Mouse (Mus musculus): ENCODE measurements around the gene Rnpep. TPM values are rescaled to one million over a fixed set of nuclear protein-coding genes. Genes with fewer than 3 reads are reported as not detected.

Gene Rnpep
- polyA plus RNA-seq, 1 experiment from 2014 or later, result 94.1 TPM

GRCm38 (mm10) chr1:135224147-135224546 lies 59.7 kb downstream of the Rnpep start:
- H3K4me1 ChIP-seq (ENCODE audit: control insufficient read depth, insufficient read depth, low read depth, low read length), result no peaks in the 10 kb centered on the region
- H3K9ac ChIP-seq (ENCODE audit: low read depth, low read length), result no peak overlapping the region
- H3K27ac ChIP-seq (ENCODE audit: low read depth, low read length), result no peak overlapping the region
- 85% methylated on average over 3 of the region's 3 CpGs for WGBS
- no peaks in the 10 kb centered on the region for H3K27me3 ChIP-seq (replicated peaks; ENCODE audit: control insufficient read depth, insufficient read depth, low read length)
- no peak overlapping the region for H3K4me3 ChIP-seq (ENCODE audit: low read length)
- no peaks in the 10 kb centered on the region for H3K36me3 ChIP-seq (ENCODE audit: control insufficient read depth, insufficient read depth, low read length)
- H3K4me2 ChIP-seq (ENCODE audit: low read length), result no peak overlapping the region
- H3K9me3 ChIP-seq (ENCODE audit: control insufficient read depth, low read length), result no peaks in the 10 kb centered on the region
- no peak for ATAC-seq

- WGBS, result 43% methylated on average over 13 of the region's 13 CpGs
- Histone ChIP-seq H3K36me3 (ENCODE audit: control insufficient read depth, insufficient read depth, low read length) (no peaks in the 10 kb centered on the region), H3K4me3 (ENCODE audit: low read length) (no peak overlapping the region), H3K9ac (ENCODE audit: low read depth, low read length) (no peak overlapping the region), H3K9me3 (ENCODE audit: control insufficient read depth, low read length) (no peaks in the 10 kb centered on the region), H3K4me2 (ENCODE audit: low read length) (no peak overlapping the region), H3K4me1 (ENCODE audit: control insufficient read depth, insufficient read depth, low read depth, low read length) (no peaks in the 10 kb centered on the region), H3K27ac (ENCODE audit: low read depth, low read length) (no peak overlapping the region), H3K27me3 (replicated peaks; ENCODE audit: control insufficient read depth, insufficient read depth, low read length) (no peaks in the 10 kb centered on the region)
- no peak for ATAC-seq
These were observed 66.2 kb downstream of the Rnpep start for GRCm38 (mm10) chr1:135217607-135218233.

- no peaks in the 10 kb centered on the region for H3K4me1 ChIP-seq (ENCODE audit: control insufficient read depth, insufficient read depth, low read depth, low read length)
- no peak overlapping the region for H3K4me2 ChIP-seq (ENCODE audit: low read length)
- ATAC-seq, result no peak
- no peak overlapping the region for H3K4me3 ChIP-seq (ENCODE audit: low read length)
- no peaks in the 10 kb centered on the region for H3K36me3 ChIP-seq (ENCODE audit: control insufficient read depth, insufficient read depth, low read length)
- H3K27ac ChIP-seq (ENCODE audit: low read depth, low read length), result no peak overlapping the region
- no peak overlapping the region for H3K9ac ChIP-seq (ENCODE audit: low read depth, low read length)
- H3K27me3 ChIP-seq (replicated peaks; ENCODE audit: control insufficient read depth, insufficient read depth, low read length), result no peaks in the 10 kb centered on the region
- 88% methylated on average over 9 of the region's 9 CpGs for WGBS
- no peaks in the 10 kb centered on the region for H3K9me3 ChIP-seq (ENCODE audit: control insufficient read depth, low read length)
These were observed 69.9 kb downstream of the Rnpep start for GRCm38 (mm10) chr1:135213772-135214640.

Other genes with a start within 250 kb of the Rnpep start
- gene Lgr6, start 178.8 kb downstream of the Rnpep start, polyA plus RNA-seq (2015; fragmentation: Nextera tagmentation; extraction: Ambion mirVana), result 1.4 and 1.7 TPM in 2 replicates
- 0.24 and 0.30 TPM in 2 replicates for gene Ptpn7, start 151.4 kb downstream of the Rnpep start, polyA plus RNA-seq (2015; fragmentation: Nextera tagmentation; extraction: Ambion mirVana)
- 329 and 392 TPM in 2 replicates for gene Arl8a, start 137.3 kb downstream of the Rnpep start, polyA plus RNA-seq (2015; fragmentation: Nextera tagmentation; extraction: Ambion mirVana)
- 2.7 and 6.1 TPM in 2 replicates for gene Gpr37l1, start 116.4 kb downstream of the Rnpep start, polyA plus RNA-seq (2015; fragmentation: Nextera tagmentation; extraction: Ambion mirVana)
- gene Elf3, start 25.5 kb downstream of the Rnpep start, polyA plus RNA-seq (2015; fragmentation: Nextera tagmentation; extraction: Ambion mirVana), result 0.28 and 0.29 TPM in 2 replicates
- 166 and 193 TPM in 2 replicates for gene Timm17a, start 29.7 kb upstream of the Rnpep start, polyA plus RNA-seq (2015; fragmentation: Nextera tagmentation; extraction: Ambion mirVana)
- 0.28 and 0.46 TPM in 2 replicates for gene Lmod1, start 40.7 kb upstream of the Rnpep start, polyA plus RNA-seq (2015; fragmentation: Nextera tagmentation; extraction: Ambion mirVana)
- 130 and 135 TPM in 2 replicates for gene Shisa4, start 91.2 kb upstream of the Rnpep start, polyA plus RNA-seq (2015; fragmentation: Nextera tagmentation; extraction: Ambion mirVana)
- gene Ipo9, start 146.4 kb upstream of the Rnpep start, polyA plus RNA-seq (2015; fragmentation: Nextera tagmentation; extraction: Ambion mirVana), result 102 and 109 TPM in 2 replicates